Mouse (Mus musculus): Measurements from ENCODE around the gene Ccdc88b. TPM values are rescaled to one million over a fixed set of nuclear protein-coding genes. Genes with fewer than 3 reads are reported as not detected.

Ccdc88b gene
- total RNA-seq (2021), result 1 to 10 TPM in 1 of 2 experiments, under 1 TPM in 1; 0.97 to 1.5 TPM
- long read RNA-seq, experiment 1, full-length matches to known transcripts, result 1 of 1 reads
- long read RNA-seq, experiment 1, partial matches to known transcripts, result 0 of 1 reads
- long read RNA-seq, experiment 1, other reads (novel, unspliced or antisense), result 0 of 1 reads
- long read RNA-seq, experiment 2, partial matches to known transcripts, result 1 of 2 reads
- long read RNA-seq, experiment 2, other reads (novel, unspliced or antisense), result 1 of 2 reads

GRCm38 (mm10) chr19:6858031-6858430, at the start of gene Ccdc88b:
Gene Ccdc88b, minus strand, starts transcription at chr19:6858211.
- DNase-seq, result no peak

- no peak for DNase-seq
Measured at GRCm38 (mm10) chr19:6907094-6907493, 49.1 kb upstream of the Ccdc88b start.

GRCm38 (mm10) chr19:6906199-6906598, 48.2 kb upstream of the Ccdc88b start:
- DNase-seq, result no peak

- DNase-seq, result no peak
Measured at GRCm38 (mm10) chr19:6905498-6906159, 47.6 kb upstream of the Ccdc88b start.

GRCm38 (mm10) chr19:6904846-6905245, 46.8 kb upstream of the Ccdc88b start:
- DNase-seq, result no peak

- DNase-seq, result no peak
Measured at GRCm38 (mm10) chr19:6903031-6903430, 45.0 kb upstream of the Ccdc88b start.

- DNase-seq, result no peak
Measured at GRCm38 (mm10) chr19:6899641-6900040, 41.6 kb upstream of the Ccdc88b start.

GRCm38 (mm10) chr19:6895608-6896305, 37.7 kb upstream of the Ccdc88b start:
- peak; percentile 1 for DNase-seq

GRCm38 (mm10) chr19:6893731-6894451, 35.9 kb upstream of the Ccdc88b start:
- DNase-seq, result peak; percentile 1

GRCm38 (mm10) chr19:6892512-6892911, 34.5 kb upstream of the Ccdc88b start:
- DNase-seq, result no peak

GRCm38 (mm10) chr19:6877965-6878364, 20.0 kb upstream of the Ccdc88b start:
- no peak for DNase-seq

- no peak for DNase-seq
Measured at GRCm38 (mm10) chr19:6876799-6877198, 18.8 kb upstream of the Ccdc88b start.

- DNase-seq, result no peak
Measured at GRCm38 (mm10) chr19:6875834-6876233, 17.8 kb upstream of the Ccdc88b start.

GRCm38 (mm10) chr19:6874257-6874656, 16.2 kb upstream of the Ccdc88b start:
- DNase-seq, result no peak

- no peak for DNase-seq
Measured at GRCm38 (mm10) chr19:6872701-6873100, 14.7 kb upstream of the Ccdc88b start.

- DNase-seq, result no peak
Measured at GRCm38 (mm10) chr19:6871574-6872271, 13.7 kb upstream of the Ccdc88b start.

- no peak for DNase-seq
Measured at GRCm38 (mm10) chr19:6869355-6869754, 11.3 kb upstream of the Ccdc88b start.

GRCm38 (mm10) chr19:6861451-6861850, 3.4 kb upstream of the Ccdc88b start:
- DNase-seq, result no peak

GRCm38 (mm10) chr19:6860706-6861105, 2.7 kb upstream of the Ccdc88b start:
- no peak for DNase-seq

- no peak for DNase-seq
Measured at GRCm38 (mm10) chr19:6859971-6860370, 2.0 kb upstream of the Ccdc88b start.

- no peak for DNase-seq
Measured at GRCm38 (mm10) chr19:6859032-6859651, 1.1 kb upstream of the Ccdc88b start.
